Mouse (Mus musculus) spleen, adult 2 months (tissue): ENCODE data around the gene Gpsm2.

ENCODE experiments used
- CTCF ChIP-seq: fragments of 200-500 bp; IDR thresholded peaks from 2 replicates; pipeline ENCODE4 v1.5.1; 2011; ENCODE audit warnings: mild to moderate bottlenecking, inconsistent platforms; ENCODE audit not compliant: insufficient read depth, insufficient read length, insufficient replicate concordance; ENCODE audit errors: extremely low read depth
- POLR2A ChIP-seq: fragments of 200-500 bp; IDR thresholded peaks from 2 replicates; pipeline ENCODE4 v1.6.1; 2011; ENCODE audit warnings: low read depth, low read length, inconsistent platforms

GRCm38 (mm10) chr3:108702789-108703188 is 19.3 kb downstream of the Gpsm2 start:
- TF ChIP-seq CTCF (no peak), POLR2A (no peak)
